Mouse (Mus musculus) CH12.LX (cell line): Measurements from ENCODE around the gene Kdm2b. TPM values are rescaled to one million over a fixed set of nuclear protein-coding genes. Genes with fewer than 3 reads are reported as not detected.

Experiments used
- DNase-seq: peaks from one replicate; pipeline ENCODE4 v3.0.0-alpha.2; 2013; ENCODE audit errors: extremely low read depth
- H3K27ac ChIP-seq: 2 replicates; pipeline ENCODE4 v1.5.1; 2012; ENCODE audit warnings: low read depth, mild to moderate bottlenecking, control low read depth, moderate library complexity; ENCODE audit not compliant: insufficient read depth
- H3K27me3 ChIP-seq: replicated peaks from 2 replicates; pipeline ENCODE3; 2012; ENCODE audit warnings: inconsistent platforms
- H3K36me3 ChIP-seq, 2 experiments: replicated peaks in 1 of 2; 2 replicates each; pipeline versions ENCODE3 to v1.6.1; 2012; ENCODE audit warnings: inconsistent platforms in 1 of 2, low read length in 1 of 2, mild to moderate bottlenecking in 1 of 2, mixed read lengths in 1 of 2, moderate library complexity in 1 of 2; ENCODE audit not compliant: control insufficient read depth in 1 of 2, insufficient read depth in 1 of 2
- H3K4me1 ChIP-seq, 2 experiments: 2 replicates each; pipeline ENCODE4 v1.6.1; 2012; ENCODE audit warnings: inconsistent platforms in 1 of 2, moderate library complexity in 1 of 2; ENCODE audit not compliant: insufficient read depth in 2 of 2, control insufficient read depth in 1 of 2
- H3K4me2 ChIP-seq: 2 replicates; pipeline ENCODE4 v1.6.1; 2012; ENCODE audit warnings: low read depth, mild to moderate bottlenecking, control low read depth; ENCODE audit not compliant: poor library complexity, insufficient read depth, severe bottlenecking
- H3K4me3 ChIP-seq, 3 experiments: fragments of 150-350 bp in 1 of 3; sonication (generic) in 1 of 3; replicated peaks in 1 of 3; 2 replicates each; pipeline versions ENCODE3 to v1.5.1; 2011 to 2012; ENCODE audit warnings: low read depth in 2 of 3, low read length in 2 of 3, mild to moderate bottlenecking in 2 of 3, moderate library complexity in 2 of 3, control low read depth in 1 of 3, improper control_type of control experiment in 1 of 3, inconsistent platforms in 1 of 3, mixed read lengths in 1 of 3; ENCODE audit not compliant: poor library complexity in 1 of 3
- H3K79me2 ChIP-seq: replicated peaks from 2 replicates; pipeline ENCODE4 v1.6.1; 2012; ENCODE audit warnings: mild to moderate bottlenecking, moderate library complexity; ENCODE audit not compliant: control insufficient read depth, poor library complexity, insufficient read depth, severe bottlenecking; ENCODE audit errors: extremely low read depth
- H3K9ac ChIP-seq: 2 replicates; pipeline ENCODE4 v1.6.1; 2012; ENCODE audit warnings: low read depth, mild to moderate bottlenecking, control low read depth, moderate library complexity; ENCODE audit not compliant: insufficient read depth
- H3K9me3 ChIP-seq: replicated peaks from 2 replicates; pipeline ENCODE3; 2012; ENCODE audit warnings: low read length, inconsistent platforms, mixed read lengths
- CHD1 ChIP-seq: IDR thresholded peaks from 2 replicates; pipeline ENCODE4 v1.6.1; 2012; ENCODE audit warnings: low read depth, low read length, improper control_type of control experiment, inconsistent platforms
- EP300 ChIP-seq: IDR thresholded peaks from 2 replicates; pipeline ENCODE4 v1.6.1; 2011; ENCODE audit warnings: low read length, improper control_type of control experiment
- GABPA ChIP-seq: IDR thresholded peaks from 2 replicates; pipeline ENCODE4 v1.6.1; 2012; ENCODE audit warnings: low read depth, low read length, improper control_type of control experiment, inconsistent platforms; ENCODE audit not compliant: insufficient replicate concordance
- IRF4 ChIP-seq: IDR thresholded peaks from 2 replicates; pipeline ENCODE4 v1.6.1; 2014; ENCODE audit warnings: low read depth, mild to moderate bottlenecking, inconsistent platforms, low read length, improper control_type of control experiment
- JUN ChIP-seq: IDR thresholded peaks from 2 replicates; pipeline ENCODE4 v1.6.1; 2011; ENCODE audit warnings: low read depth, mild to moderate bottlenecking, low read length, improper control_type of control experiment, moderate library complexity; ENCODE audit not compliant: insufficient read depth
- JUND ChIP-seq: conservative IDR thresholded peaks from 2 replicates; pipeline ENCODE4 v1.6.1; 2011; ENCODE audit warnings: low read depth, low read length, improper control_type of control experiment
- KAT2A ChIP-seq: IDR thresholded peaks from 2 replicates; pipeline ENCODE4 v1.6.1; 2012; ENCODE audit warnings: low read length, improper control_type of control experiment, inconsistent platforms; ENCODE audit not compliant: insufficient replicate concordance
- MAFK ChIP-seq: IDR thresholded peaks from 2 replicates; pipeline ENCODE4 v1.6.1; 2011; ENCODE audit warnings: low read length, improper control_type of control experiment; ENCODE audit not compliant: insufficient replicate concordance
- MAX ChIP-seq: IDR thresholded peaks from 2 replicates; pipeline ENCODE4 v1.6.1; 2011; ENCODE audit warnings: low read length, improper control_type of control experiment
- MAZ ChIP-seq: IDR thresholded peaks from 2 replicates; pipeline ENCODE4 v1.6.1; 2012; ENCODE audit warnings: low read depth, mild to moderate bottlenecking, inconsistent platforms, low read length, improper control_type of control experiment, moderate library complexity
- POLR2A ChIP-seq: IDR thresholded peaks from 2 replicates; pipeline ENCODE4 v1.6.1; 2011; ENCODE audit warnings: low read depth, mild to moderate bottlenecking, improper control_type of control experiment, low read length
- RAD21 ChIP-seq: IDR thresholded peaks from 2 replicates; pipeline ENCODE4 v1.6.1; 2011; ENCODE audit warnings: low read depth, mild to moderate bottlenecking, low read length, improper control_type of control experiment, moderate library complexity
- TBP ChIP-seq: conservative IDR thresholded peaks from 2 replicates; pipeline ENCODE4 v1.6.1; 2011; ENCODE audit warnings: low read depth, low read length, improper control_type of control experiment
- TCF12 ChIP-seq: IDR thresholded peaks from 2 replicates; pipeline ENCODE4 v1.6.1; 2014; ENCODE audit warnings: low read depth, mild to moderate bottlenecking, inconsistent platforms, low read length, improper control_type of control experiment
- UBTF ChIP-seq: IDR thresholded peaks from 2 replicates; pipeline ENCODE4 v1.6.1; 2012; ENCODE audit warnings: low read depth, mild to moderate bottlenecking, inconsistent platforms, low read length, improper control_type of control experiment, moderate library complexity
- USF1 ChIP-seq: IDR thresholded peaks from 2 replicates; pipeline ENCODE4 v1.6.1; 2014; ENCODE audit warnings: low read depth, mild to moderate bottlenecking, inconsistent platforms, low read length, improper control_type of control experiment
- USF2 ChIP-seq: conservative IDR thresholded peaks from 2 replicates; pipeline ENCODE4 v1.6.1; 2011; ENCODE audit warnings: low read depth, low read length, improper control_type of control experiment
- ZC3H11A ChIP-seq: IDR thresholded peaks from 2 replicates; pipeline ENCODE4 v1.6.1; 2012; ENCODE audit warnings: low read depth, mild to moderate bottlenecking, inconsistent platforms, low read length, improper control_type of control experiment
- ZNF384 ChIP-seq: IDR thresholded peaks from 2 replicates; pipeline ENCODE4 v1.6.1; 2012; ENCODE audit warnings: low read depth, low read length, improper control_type of control experiment, inconsistent platforms
- dilution Hi-C: fragments of 300-500 bp; cut with MboI; formaldehyde crosslinking; loops from 2 replicates; pipeline ENCODE4 v1.14.3; 2020; ENCODE audit warnings: low sequenced_read_pairs; ENCODE audit not compliant: extremely low pct_unique_long_range_greater_than_20kb, extremely low pct_ligation_motif_present
- in situ Hi-C: fragments of 300-500 bp; cut with MboI; formaldehyde crosslinking; loops from 3 replicates; pipeline ENCODE4 v1.14.3; 2019; ENCODE audit warnings: low sequenced_read_pairs, low pct_ligation_motif_present, low pct_unique_long_range_greater_than_20kb, mixed read lengths
- polyA plus RNA-seq: library from polyadenylated mRNA; unstranded; fragments of >175 nt; gene quantifications from 2 replicates; pipeline ENCODE4 v1.2.1, GENCODE M21; 2012; ENCODE audit warnings: low read depth; ENCODE audit not compliant: insufficient read length
- total RNA-seq, 2 experiments: library from RNA; depleted of rRNA; stranded (reverse); fragments of 300-350 nt in 1 of 2; fragments of >200 nt in 1 of 2; gene quantifications; 2 replicates each; pipeline ENCODE4 v1.2.3; 2012 to 2014

Kdm2b gene
- total and polyA plus RNA-seq, 3 experiments: 69.3 to 138 (median 80.1) TPM

DNA sequence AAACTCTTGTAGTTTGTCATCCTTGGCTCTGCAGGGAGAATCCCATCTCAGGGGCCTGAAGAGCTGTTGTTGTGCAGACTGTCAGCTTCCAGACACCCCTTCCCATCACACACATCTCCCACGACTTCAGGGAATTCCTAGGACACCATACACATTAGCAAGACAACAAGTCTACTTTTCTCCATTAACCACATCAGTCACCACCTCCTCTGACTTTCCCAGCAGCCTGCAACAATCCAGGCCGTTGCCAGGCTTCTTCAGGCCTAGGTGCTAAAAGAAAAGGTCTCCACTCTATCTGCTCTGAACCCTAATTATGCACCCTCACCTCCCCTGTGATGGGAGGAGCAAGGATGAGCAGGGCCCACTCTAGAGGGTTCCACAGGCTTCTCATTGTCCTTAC, 99.2 kb downstream of the Kdm2b start:
- Histone ChIP-seq H3K27ac (peak overlapping the region; percentile 10; the same call in 1 of the 2 replicates), H3K4me2 (no peak overlapping the region), H3K79me2 (peaks cover 87% of the 10 kb centered on the region), H3K4me3 (no peak overlapping the region), H3K9ac (no peak overlapping the region), H3K27me3 (no peaks in the 10 kb centered on the region), H3K4me1 (peaks cover 36 to 94% of the 10 kb centered on the region in 2 experiments), H3K36me3 (peaks cover 9 to 55% of the 10 kb centered on the region in 2 experiments), H3K9me3 (no peaks in the 10 kb centered on the region)
- in situ Hi-C loops: no loop called here
- DNase-seq: no peak
- TF ChIP-seq MAX (no peak), TBP (no peak), ZNF384 (no peak), POLR2A (no peak), USF2 (no peak), USF1 (no peak), JUND (no peak), JUN (no peak), CHD1 (no peak)
- dilution Hi-C loops: no loop called here

DNA sequence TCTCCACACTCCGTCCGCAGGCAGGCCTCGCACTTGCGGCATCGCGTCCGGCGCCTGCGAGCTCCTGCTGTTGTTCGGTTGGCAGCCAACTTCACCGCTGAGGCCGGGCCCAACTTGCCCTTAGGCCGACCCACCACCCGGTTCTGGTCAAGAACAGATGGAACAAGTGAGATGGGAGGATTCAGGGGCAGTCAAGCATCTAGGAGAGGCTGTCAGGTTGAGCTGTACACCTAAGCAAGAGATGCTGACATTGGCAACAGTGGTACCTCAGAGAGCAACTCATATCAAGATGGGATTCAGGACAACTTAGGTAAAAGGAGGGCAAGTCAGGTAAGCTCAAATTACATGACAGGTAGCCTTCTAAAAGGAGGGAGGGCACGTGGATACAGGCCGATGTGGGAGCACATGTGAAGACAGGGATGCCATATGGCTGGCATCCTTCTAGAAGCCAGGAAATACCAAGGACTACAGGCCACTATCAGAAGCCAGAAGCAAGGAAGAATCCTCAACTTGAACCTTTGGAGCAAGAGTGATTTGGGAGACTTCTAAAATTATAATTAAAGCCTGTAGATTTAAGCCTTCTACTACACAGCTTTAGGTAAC, 100.9 kb downstream of the Kdm2b start:
- Histone ChIP-seq H3K27me3 (no peaks in the 10 kb centered on the region), H3K4me1 (peaks cover 42 to 95% of the 10 kb centered on the region in 2 experiments), H3K9me3 (no peaks in the 10 kb centered on the region), H3K9ac (no peak overlapping the region), H3K79me2 (peaks cover 90% of the 10 kb centered on the region), H3K27ac (0 out of 2 replicates have a peak overlapping the region, but pooled peaks have one; percentile 69), H3K4me3 (no peak overlapping the region), H3K36me3 (peaks cover 9 to 65% of the 10 kb centered on the region in 2 experiments), H3K4me2 (no peak overlapping the region)
- no peak for DNase-seq
- dilution Hi-C loops: no loop called here
- in situ Hi-C loops: no loop called here
- TF ChIP-seq MAZ (no peak), RAD21 (no peak), ZC3H11A (no peak)

DNA sequence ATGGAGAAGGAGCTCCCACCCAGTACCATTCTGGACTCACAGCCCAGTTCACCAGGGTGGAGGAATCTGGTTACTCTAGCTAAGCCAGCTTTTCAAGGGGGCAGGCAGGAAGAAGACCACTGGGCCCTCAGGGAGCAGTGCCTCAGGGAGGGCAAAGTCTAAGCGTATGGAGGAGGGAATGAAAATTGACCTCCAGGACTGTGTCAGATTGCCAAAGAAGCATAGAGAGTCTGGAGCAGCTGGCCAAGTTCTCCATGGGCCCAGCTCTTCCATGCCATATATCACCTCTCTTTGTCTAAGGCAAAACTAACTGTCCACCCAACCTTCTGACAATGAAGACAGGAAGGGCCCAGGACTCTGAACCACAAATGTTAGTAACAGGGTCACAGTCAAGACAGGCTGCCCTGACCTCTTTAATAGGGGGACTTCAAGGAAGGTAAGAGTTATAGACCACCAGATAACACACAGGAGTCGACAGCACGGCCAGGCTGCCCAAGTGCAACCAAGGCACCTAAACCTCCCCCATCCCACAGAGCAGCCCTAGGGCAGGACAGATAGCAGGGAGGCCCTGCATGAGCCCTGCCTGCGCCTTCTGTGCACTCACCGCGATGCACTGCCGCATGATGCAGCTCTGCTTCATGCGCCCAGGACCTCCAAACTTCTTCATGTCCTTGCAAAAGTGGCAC, 101.6 kb downstream of the Kdm2b start:
- Histone ChIP-seq H3K4me3 (no peak overlapping the region), H3K9me3 (no peaks in the 10 kb centered on the region), H3K79me2 (peaks cover 86% of the 10 kb centered on the region), H3K36me3 (peaks cover 11 to 72% of the 10 kb centered on the region in 2 experiments), H3K4me1 (peaks cover 46 to 96% of the 10 kb centered on the region in 2 experiments), H3K4me2 (0 out of 2 replicates have a peak overlapping the region, but pooled peaks have one; percentile 22)
- TF ChIP-seq TCF12 (no peak), ZC3H11A (no peak), MAFK (no peak), KAT2A (no peak), IRF4 (no peak), GABPA (no peak), EP300 (no peak), UBTF (no peak)
- TF ChIP-seq, all 38 proteins: peak for 0
- Histone ChIP-seq H3K9ac (no peak overlapping the region), H3K27me3 (no peaks in the 10 kb centered on the region), H3K27ac (peak overlapping the region; percentile 69)
- no peak for DNase-seq
- dilution Hi-C loops (no loop called here), in situ Hi-C loops (no loop called here)
